Mouse (Mus musculus): ENCODE results near the gene Hmga1. TPM values are rescaled to one million over a fixed set of nuclear protein-coding genes. Genes with fewer than 3 reads are reported as not detected.

The Hmga1 gene
- polyA plus RNA-seq, 1 experiment from 2014 or later: 329 TPM

DNA sequence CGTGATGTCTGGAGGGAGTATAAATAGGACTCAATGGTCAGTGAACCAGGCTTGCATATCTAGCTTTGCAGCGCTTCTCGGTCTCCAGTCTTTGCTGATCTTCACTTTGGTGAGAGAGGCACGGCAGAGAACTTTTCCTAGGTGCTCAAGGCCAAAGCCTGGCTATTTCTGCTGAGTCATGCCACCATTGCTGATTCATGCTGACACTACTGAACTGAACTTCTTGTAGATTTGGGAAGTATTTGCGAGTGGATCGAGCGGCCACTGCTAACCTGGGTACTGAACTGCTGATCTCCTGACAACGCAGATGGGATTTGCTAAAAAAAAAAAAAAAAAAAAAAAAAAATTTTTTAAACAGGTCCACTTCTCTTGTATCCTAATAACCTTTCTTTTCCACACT lies 24.2 kb upstream of the Hmga1 start:
- DNase-seq: peak; percentile 16
- Histone ChIP-seq H3K4me2 (no peak overlapping the region), H3K9ac (no peak overlapping the region), H3K4me3 (ENCODE audit: low read depth, low read length) (no peak overlapping the region), H3K4me1 (ENCODE audit: insufficient read depth) (no peaks in the 10 kb centered on the region), H3K36me3 (ENCODE audit: insufficient read depth) (no peaks in the 10 kb centered on the region), H3K27ac (ENCODE audit: low read depth) (no peak overlapping the region), H3K9me3 (ENCODE audit: low read depth, low read length) (no peaks in the 10 kb centered on the region), H3K27me3 (ENCODE audit: insufficient read depth, low read length) (no peaks in the 10 kb centered on the region)
- ATAC-seq (ENCODE audit: insufficient read depth): no peak
- TF ChIP-seq CTCF (IDR thresholded peaks at IDR 0.05; ENCODE audit: low read depth): no peak
- 81% methylated on average over 8 of the region's 8 CpGs for WGBS

DNA sequence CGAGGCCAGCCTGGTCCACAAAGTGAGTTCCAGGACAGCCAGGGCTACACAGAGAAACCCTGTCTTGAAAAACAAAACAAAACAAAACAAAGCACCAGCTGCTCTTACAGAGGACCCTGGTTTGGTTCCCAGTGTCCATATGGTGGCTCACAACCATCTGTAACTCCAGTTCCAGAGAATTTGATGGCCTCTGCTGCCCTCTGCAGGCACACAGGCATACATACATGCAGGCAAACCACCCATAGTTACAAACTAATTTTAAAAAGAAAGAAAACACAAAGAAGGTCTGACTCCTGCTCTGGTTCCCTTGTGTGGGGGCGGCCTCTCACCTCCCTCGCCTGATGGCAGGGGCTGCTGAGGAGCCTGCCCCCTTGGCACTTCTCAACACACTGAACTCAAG lies 22.9 kb upstream of the Hmga1 start:
- 0 out of 2 replicates have a peak, but pooled peaks have one; percentile 16 for TF ChIP-seq CTCF (IDR thresholded peaks at IDR 0.05; ENCODE audit: low read depth)
- Histone ChIP-seq H3K4me2 (no peak overlapping the region), H3K4me3 (ENCODE audit: low read depth, low read length) (no peak overlapping the region), H3K36me3 (ENCODE audit: insufficient read depth) (no peaks in the 10 kb centered on the region), H3K27me3 (ENCODE audit: insufficient read depth, low read length) (no peaks in the 10 kb centered on the region), H3K27ac (ENCODE audit: low read depth) (no peak overlapping the region), H3K4me1 (ENCODE audit: insufficient read depth) (no peaks in the 10 kb centered on the region), H3K9ac (no peak overlapping the region), H3K9me3 (ENCODE audit: low read depth, low read length) (no peaks in the 10 kb centered on the region)
- DNase-seq (peak; percentile 32), ATAC-seq (ENCODE audit: insufficient read depth) (no peak)
- 94% methylated on average over 3 of the region's 3 CpGs for WGBS

DNA sequence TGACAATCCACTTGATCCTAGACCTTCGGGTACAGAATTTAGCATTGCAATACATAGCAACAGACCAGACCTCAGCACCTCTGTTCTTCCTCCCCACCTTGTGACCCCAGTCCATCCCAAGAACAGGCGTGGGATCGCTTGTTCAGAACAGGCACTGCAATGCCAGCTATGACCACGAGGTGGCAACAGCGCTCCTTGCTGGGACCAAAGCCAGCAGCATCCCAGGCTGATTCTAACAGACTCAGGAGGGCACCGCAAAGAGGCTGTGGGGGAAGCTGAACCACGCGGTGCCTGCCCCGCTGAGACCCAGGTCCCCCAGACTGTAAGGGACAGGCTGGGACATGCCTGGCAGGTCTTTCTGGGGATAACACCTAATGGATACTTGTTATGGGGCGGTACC lies 21.6 kb upstream of the Hmga1 start:
- 6% methylated on average over 10 of the region's 10 CpGs for WGBS
- DNase-seq: peak; percentile 96
- Histone ChIP-seq H3K27ac (ENCODE audit: low read depth) (no peak overlapping the region), H3K36me3 (ENCODE audit: insufficient read depth) (no peaks in the 10 kb centered on the region), H3K9me3 (ENCODE audit: low read depth, low read length) (no peaks in the 10 kb centered on the region), H3K27me3 (ENCODE audit: insufficient read depth, low read length) (no peaks in the 10 kb centered on the region), H3K4me1 (ENCODE audit: insufficient read depth) (no peaks in the 10 kb centered on the region), H3K9ac (no peak overlapping the region), H3K4me2 (no peak overlapping the region), H3K4me3 (ENCODE audit: low read depth, low read length) (no peak overlapping the region)
- ATAC-seq (ENCODE audit: insufficient read depth): peak; percentile 70; the same call in 1 of the 2 replicates
- peak; percentile 100 for TF ChIP-seq CTCF (IDR thresholded peaks at IDR 0.05; ENCODE audit: low read depth)

DNA sequence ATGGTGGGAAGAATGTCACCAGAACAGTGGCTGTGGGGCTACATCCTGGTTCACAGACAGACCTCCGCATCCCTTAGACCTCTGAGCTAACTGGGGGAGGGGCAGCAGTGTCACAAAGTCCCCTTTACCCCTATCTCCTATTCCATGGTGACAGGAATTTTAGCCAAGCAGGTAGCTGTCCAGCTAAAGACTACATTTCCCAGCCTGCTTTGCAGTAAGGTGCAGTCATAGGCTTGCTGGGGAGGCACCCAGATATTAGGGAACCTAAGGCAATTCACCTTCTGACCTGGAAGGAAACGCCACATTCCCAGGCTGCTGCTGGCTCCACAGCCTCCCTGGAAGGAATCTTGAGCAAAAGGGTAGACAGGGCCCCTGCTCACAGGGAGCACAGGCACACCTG lies 15.0 kb upstream of the Hmga1 start:
- 60% methylated on average over 2 of the region's 2 CpGs for WGBS
- no peaks in the 10 kb centered on the region for H3K4me1 ChIP-seq (ENCODE audit: insufficient read depth)
- H3K4me3 ChIP-seq (ENCODE audit: low read depth, low read length): no peak overlapping the region
- no peak overlapping the region for H3K4me2 ChIP-seq
- DNase-seq: no peak
- H3K9ac ChIP-seq: no peak overlapping the region
- no peak for ATAC-seq (ENCODE audit: insufficient read depth)
- no peak overlapping the region for H3K27ac ChIP-seq (ENCODE audit: low read depth)
- no peak for TF ChIP-seq CTCF (IDR thresholded peaks at IDR 0.05; ENCODE audit: low read depth)
- H3K36me3 ChIP-seq (ENCODE audit: insufficient read depth): no peaks in the 10 kb centered on the region
- no peaks in the 10 kb centered on the region for H3K9me3 ChIP-seq (ENCODE audit: low read depth, low read length)
- no peaks in the 10 kb centered on the region for H3K27me3 ChIP-seq (ENCODE audit: insufficient read depth, low read length)

DNA sequence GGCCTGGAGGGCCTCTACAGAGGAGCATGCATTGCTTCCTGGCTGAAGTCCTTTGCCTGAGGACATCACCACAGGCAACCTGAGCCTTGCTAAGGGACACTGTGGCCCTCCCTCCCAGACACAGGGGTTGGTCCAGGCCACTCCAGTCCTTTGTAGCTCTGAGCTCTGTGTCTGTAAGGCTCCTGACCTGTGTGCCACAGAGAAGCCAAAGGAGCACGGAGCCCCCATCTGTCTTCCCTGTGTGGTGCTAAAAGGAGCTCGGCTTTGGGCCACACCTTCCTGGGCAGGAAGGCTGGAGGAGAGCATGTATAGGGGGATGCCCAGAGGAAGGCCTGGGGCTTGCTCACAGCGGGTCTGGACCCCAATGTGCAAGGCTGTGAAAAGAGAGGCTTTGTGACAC lies 14.3 kb upstream of the Hmga1 start:
- Histone ChIP-seq H3K36me3 (ENCODE audit: insufficient read depth) (no peaks in the 10 kb centered on the region), H3K27ac (ENCODE audit: low read depth) (no peak overlapping the region), H3K27me3 (ENCODE audit: insufficient read depth, low read length) (no peaks in the 10 kb centered on the region), H3K9me3 (ENCODE audit: low read depth, low read length) (no peaks in the 10 kb centered on the region), H3K4me2 (no peak overlapping the region), H3K4me3 (ENCODE audit: low read depth, low read length) (no peak overlapping the region), H3K9ac (no peak overlapping the region), H3K4me1 (ENCODE audit: insufficient read depth) (no peaks in the 10 kb centered on the region)
- ATAC-seq (ENCODE audit: insufficient read depth) (no peak), DNase-seq (no peak)
- no peak for TF ChIP-seq CTCF (IDR thresholded peaks at IDR 0.05; ENCODE audit: low read depth)
- WGBS: 81% methylated on average over 3 of the region's 3 CpGs

DNA sequence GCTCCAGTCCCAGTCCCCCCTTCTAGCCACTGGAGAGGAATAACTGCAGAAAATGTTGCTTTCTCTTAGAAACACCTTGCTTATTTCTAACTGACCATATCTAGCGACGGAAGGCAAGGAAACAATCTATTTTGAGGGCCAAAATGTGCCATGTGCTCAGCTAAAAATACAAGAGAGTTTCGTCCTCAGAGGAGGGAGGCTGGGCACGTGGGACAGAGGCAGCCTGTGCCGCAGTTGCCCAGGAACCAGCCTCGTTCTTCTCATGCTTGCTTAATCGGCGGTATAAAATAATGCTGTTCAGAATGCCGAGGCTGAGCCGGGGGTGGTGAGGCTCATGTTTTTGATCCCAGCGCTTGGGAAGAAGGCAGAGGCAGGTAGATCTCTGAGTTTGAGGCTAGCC lies 11.7 kb upstream of the Hmga1 start:
- no peak for DNase-seq
- 81% methylated on average over 11 of the region's 11 CpGs for WGBS
- no peaks in the 10 kb centered on the region for H3K9me3 ChIP-seq (ENCODE audit: low read depth, low read length)
- H3K27me3 ChIP-seq (ENCODE audit: insufficient read depth, low read length): no peaks in the 10 kb centered on the region
- no peak for ATAC-seq (ENCODE audit: insufficient read depth)
- no peaks in the 10 kb centered on the region for H3K36me3 ChIP-seq (ENCODE audit: insufficient read depth)
- no peak for TF ChIP-seq CTCF (IDR thresholded peaks at IDR 0.05; ENCODE audit: low read depth)
- no peaks in the 10 kb centered on the region for H3K4me1 ChIP-seq (ENCODE audit: insufficient read depth)
- no peak overlapping the region for H3K4me2 ChIP-seq
- H3K4me3 ChIP-seq (ENCODE audit: low read depth, low read length): no peak overlapping the region
- H3K27ac ChIP-seq (ENCODE audit: low read depth): no peak overlapping the region
- no peak overlapping the region for H3K9ac ChIP-seq

DNA sequence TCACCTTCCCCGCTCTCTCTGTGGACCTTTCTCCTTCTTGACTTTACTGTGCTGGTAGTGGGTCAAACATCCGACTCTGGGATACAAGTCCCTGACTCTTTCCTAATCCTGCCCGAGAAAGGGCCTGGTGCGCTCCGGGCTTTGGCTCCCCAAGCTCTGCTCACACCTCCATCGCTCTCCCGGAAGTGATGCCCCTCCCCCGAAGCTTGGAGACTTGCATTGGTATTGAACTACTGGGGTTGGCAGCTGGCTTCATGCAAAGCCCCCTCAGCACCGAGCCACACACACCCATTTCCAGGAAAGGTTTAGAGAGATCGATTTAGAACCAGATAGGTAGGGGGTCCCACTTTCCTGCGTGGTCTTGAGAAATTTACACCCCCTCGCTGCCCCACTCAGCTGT lies 10.3 kb upstream of the Hmga1 start:
- ATAC-seq (ENCODE audit: insufficient read depth): no peak
- H3K36me3 ChIP-seq (ENCODE audit: insufficient read depth): no peaks in the 10 kb centered on the region
- no peak overlapping the region for H3K9ac ChIP-seq
- no peak overlapping the region for H3K4me3 ChIP-seq (ENCODE audit: low read depth, low read length)
- H3K27ac ChIP-seq (ENCODE audit: low read depth): no peak overlapping the region
- H3K4me2 ChIP-seq: no peak overlapping the region
- H3K4me1 ChIP-seq (ENCODE audit: insufficient read depth): no peaks in the 10 kb centered on the region
- no peak for DNase-seq
- H3K9me3 ChIP-seq (ENCODE audit: low read depth, low read length): no peaks in the 10 kb centered on the region
- WGBS: 38% methylated on average over 12 of the region's 12 CpGs
- no peak for TF ChIP-seq CTCF (IDR thresholded peaks at IDR 0.05; ENCODE audit: low read depth)
- H3K27me3 ChIP-seq (ENCODE audit: insufficient read depth, low read length): no peaks in the 10 kb centered on the region

DNA sequence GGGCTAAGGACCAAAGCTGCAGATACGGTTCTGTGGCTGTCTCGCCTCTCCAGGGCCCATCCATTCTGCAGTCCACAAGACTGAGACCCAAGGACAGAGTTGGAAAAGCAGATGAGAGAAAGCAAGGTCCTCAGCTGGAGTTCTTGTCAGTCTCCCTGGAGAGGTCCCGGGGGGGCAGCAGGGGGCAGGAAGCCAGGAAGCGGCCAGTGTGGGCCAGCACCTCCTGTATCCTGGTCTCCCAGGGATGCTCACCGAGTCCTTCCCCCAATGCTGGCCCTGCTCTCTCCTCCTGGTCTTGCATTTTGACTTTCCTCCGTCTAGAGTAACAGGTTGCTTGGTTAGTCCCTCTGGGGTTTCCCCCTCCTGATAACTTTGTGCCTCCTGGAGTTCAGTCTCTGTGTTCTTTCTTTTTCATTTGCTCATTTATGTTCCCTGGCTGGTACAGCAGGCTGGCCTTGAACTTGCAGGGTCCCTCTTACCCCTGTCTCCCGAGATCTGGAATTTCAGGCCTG lies 9.7 kb upstream of the Hmga1 start:
- no peak for TF ChIP-seq CTCF (IDR thresholded peaks at IDR 0.05; ENCODE audit: low read depth)
- ATAC-seq (ENCODE audit: insufficient read depth) (no peak), DNase-seq (no peak)
- no peaks in the 10 kb centered on the region for H3K27me3 ChIP-seq (ENCODE audit: insufficient read depth, low read length)
- 53% methylated on average over 7 of the region's 7 CpGs for WGBS
- no peak overlapping the region for H3K4me3 ChIP-seq (ENCODE audit: low read depth, low read length)
- H3K27ac ChIP-seq (ENCODE audit: low read depth): no peak overlapping the region
- H3K36me3 ChIP-seq (ENCODE audit: insufficient read depth): no peaks in the 10 kb centered on the region
- H3K4me2 ChIP-seq: no peak overlapping the region
- no peaks in the 10 kb centered on the region for H3K4me1 ChIP-seq (ENCODE audit: insufficient read depth)
- no peak overlapping the region for H3K9ac ChIP-seq
- H3K9me3 ChIP-seq (ENCODE audit: low read depth, low read length): no peaks in the 10 kb centered on the region

All from lung, embryonic 14.5 days (tissue).